Mouse (Mus musculus): Measurements from ENCODE around the gene Edf1.

- TF ChIP-seq USF1 (IDR thresholded peaks at IDR 0.05; ENCODE audit: low read depth) = no peak
- TF ChIP-seq SRF (IDR thresholded peaks at IDR 0.05; ENCODE audit: control insufficient read depth, insufficient read length, low read depth) = no peak
- no peak for TF ChIP-seq POLR2A (IDR thresholded peaks at IDR 0.05; ENCODE audit: insufficient read length, low read depth)
- no peak for TF ChIP-seq MYOG (IDR thresholded peaks at IDR 0.05; ENCODE audit: control insufficient read depth in 1 of 3, insufficient read depth in 1 of 3, insufficient read length in 2 of 3, low read depth in 2 of 3)
- no peak for TF ChIP-seq E2F4 (IDR thresholded peaks at IDR 0.05; ENCODE audit: insufficient read depth)
- TF ChIP-seq MAX (IDR thresholded peaks at IDR 0.05; ENCODE audit: low read depth) = no peak
- TF ChIP-seq REST (IDR thresholded peaks at IDR 0.05; ENCODE audit: insufficient read depth, insufficient read length) = no peak
- TF ChIP-seq POLR2AphosphoS2 (IDR thresholded peaks at IDR 0.05; ENCODE audit: insufficient read length, low read depth) = no peak
- TF ChIP-seq MYOD1 (IDR thresholded peaks at IDR 0.05; ENCODE audit: control insufficient read depth in 1 of 3, insufficient read length in 2 of 3, low read depth in 2 of 3) = no peak
- TF ChIP-seq CEBPB (IDR thresholded peaks at IDR 0.05; ENCODE audit: insufficient read depth, poor library complexity, severe bottlenecking) = no peak
- TF ChIP-seq TCF12 (IDR thresholded peaks at IDR 0.05; ENCODE audit: insufficient read depth, poor library complexity, severe bottlenecking) = no peak
- TF ChIP-seq TCF3 (IDR thresholded peaks at IDR 0.05; ENCODE audit: insufficient read length, low read depth) = no peak
These were observed 28.0 kb downstream of the Edf1 start for GRCm38 (mm10) chr2:25585601-25586000.

Measured in myocyte (in vitro differentiated cells).